Mouse (Mus musculus) myocyte (in vitro differentiated cells): ENCODE measurements around the gene Ube2l3.

ENCODE experiments used
- CEBPB ChIP-seq: IDR thresholded peaks from 2 replicates; pipeline ENCODE4 v1.6.1; 2011; ENCODE audit warnings: mild to moderate bottlenecking, moderate library complexity; ENCODE audit not compliant: poor library complexity, insufficient read depth, severe bottlenecking
- E2F4 ChIP-seq: IDR thresholded peaks from one replicate; pipeline ENCODE4 v1.6.1; 2011; ENCODE audit warnings: mild to moderate bottlenecking, control low read depth, moderate library complexity; ENCODE audit not compliant: insufficient read depth
- MAX ChIP-seq: IDR thresholded peaks from one replicate; pipeline ENCODE4 v1.6.1; 2011; ENCODE audit warnings: low read depth, mild to moderate bottlenecking, control low read depth
- MYOG ChIP-seq, 3 experiments: IDR thresholded peaks; one replicate each; pipeline ENCODE4 v1.6.1; 2011; ENCODE audit warnings: control low read depth in 2 of 3, low read depth in 2 of 3, mild to moderate bottlenecking in 2 of 3; ENCODE audit not compliant: insufficient read length in 2 of 3, control insufficient read depth in 1 of 3, insufficient read depth in 1 of 3
- POLR2A ChIP-seq: IDR thresholded peaks from one replicate; pipeline ENCODE4 v1.6.1; 2011; ENCODE audit warnings: low read depth, mild to moderate bottlenecking, control low read depth, moderate library complexity; ENCODE audit not compliant: insufficient read length
- POLR2AphosphoS2 ChIP-seq: IDR thresholded peaks from one replicate; pipeline ENCODE4 v1.6.1; 2011; ENCODE audit warnings: low read depth, control low read depth; ENCODE audit not compliant: insufficient read length
- REST ChIP-seq: IDR thresholded peaks from one replicate; pipeline ENCODE4 v1.6.1; 2011; ENCODE audit warnings: mild to moderate bottlenecking, control low read depth, moderate library complexity; ENCODE audit not compliant: insufficient read depth, insufficient read length
- SRF ChIP-seq: IDR thresholded peaks from one replicate; pipeline ENCODE4 v1.6.1; 2011; ENCODE audit warnings: low read depth; ENCODE audit not compliant: control insufficient read depth, insufficient read length
- USF1 ChIP-seq: IDR thresholded peaks from one replicate; pipeline ENCODE4 v1.6.1; 2011; ENCODE audit warnings: low read depth, mild to moderate bottlenecking, control low read depth, moderate library complexity

DNA sequence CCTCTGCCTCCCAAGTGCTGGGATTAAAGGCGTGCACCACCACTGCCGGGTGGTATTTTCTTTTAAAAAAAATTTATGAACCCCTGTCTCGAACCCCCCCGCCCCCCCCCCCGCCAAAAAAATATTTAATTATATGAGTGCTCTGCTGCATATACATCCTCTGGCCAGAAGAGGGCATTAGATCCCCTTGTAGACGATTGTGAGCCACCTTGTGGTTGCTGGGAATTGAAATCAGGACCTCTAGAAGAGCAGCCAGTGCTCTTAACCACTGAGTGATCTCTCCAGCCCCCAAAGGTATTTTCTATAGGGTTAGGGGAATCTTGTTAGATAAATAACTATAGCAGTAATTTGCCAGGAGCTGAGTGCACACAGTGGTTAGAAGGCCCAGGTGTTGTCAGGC lies 2.5 kb upstream of the Ube2l3 start:
- no peak for TF ChIP-seq POLR2A
- TF ChIP-seq USF1: no peak
- no peak for TF ChIP-seq REST
- no peak for TF ChIP-seq POLR2AphosphoS2
- TF ChIP-seq SRF: no peak
- no peak for TF ChIP-seq MYOG (IDR thresholded peaks at IDR 0.05; ENCODE audit: control insufficient read depth in 1 of 3, insufficient read depth in 1 of 3, insufficient read length in 2 of 3, low read depth in 2 of 3)
- TF ChIP-seq E2F4: no peak
- TF ChIP-seq MAX: no peak
- TF ChIP-seq CEBPB: no peak
